Mouse (Mus musculus): ENCODE results near the gene Wdr81. TPM values are rescaled to one million over a fixed set of nuclear protein-coding genes. Genes with fewer than 3 reads are reported as not detected.
"Not testable (repeated sequence)": the region's sequence is repeated elsewhere in the genome, so short reads cannot be mapped to it uniquely, and the experiment has no call there.

The Wdr81 gene
- polyA plus RNA-seq, 1 experiment from 2014 or later, result 6.5 TPM

DNA sequence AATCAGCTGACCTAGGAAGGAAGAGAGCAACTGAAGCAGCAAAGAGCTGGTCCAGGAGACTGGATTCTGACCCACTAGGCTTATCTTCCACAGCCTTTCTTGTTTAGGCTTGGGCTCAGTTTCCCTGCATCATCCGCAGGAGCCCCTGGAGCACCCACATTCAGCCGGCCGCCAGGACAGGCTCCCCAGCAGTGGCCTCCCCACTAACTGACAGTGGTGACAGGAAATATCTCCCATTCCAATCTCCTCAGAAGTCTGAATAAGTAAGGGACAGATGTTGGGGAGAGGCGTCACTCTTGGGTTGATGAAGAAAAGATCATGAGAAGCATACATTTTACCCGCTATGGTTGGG lies 5.2 kb upstream of the Wdr81 start:
- no peak overlapping the region for H3K4me3 ChIP-seq
- 33% methylated on average over 5 of the region's 5 CpGs for WGBS
- H3K9me3 ChIP-seq, result no peaks in the 10 kb centered on the region
- peaks cover 45% of the 10 kb centered on the region for H3K4me1 ChIP-seq
- ATAC-seq (ENCODE audit: insufficient number of reproducible peaks, low FRiP score, low TSS enrichment, low read depth), result no peak
- no peaks in the 10 kb centered on the region for H3K27me3 ChIP-seq
- H3K36me3 ChIP-seq, result peaks cover 3% of the 10 kb centered on the region
- peak overlapping the region; percentile 70; the same call in 1 of the 2 replicates for H3K4me2 ChIP-seq
- peak overlapping the region; percentile 97 for H3K27ac ChIP-seq
- no peak overlapping the region for H3K9ac ChIP-seq

DNA sequence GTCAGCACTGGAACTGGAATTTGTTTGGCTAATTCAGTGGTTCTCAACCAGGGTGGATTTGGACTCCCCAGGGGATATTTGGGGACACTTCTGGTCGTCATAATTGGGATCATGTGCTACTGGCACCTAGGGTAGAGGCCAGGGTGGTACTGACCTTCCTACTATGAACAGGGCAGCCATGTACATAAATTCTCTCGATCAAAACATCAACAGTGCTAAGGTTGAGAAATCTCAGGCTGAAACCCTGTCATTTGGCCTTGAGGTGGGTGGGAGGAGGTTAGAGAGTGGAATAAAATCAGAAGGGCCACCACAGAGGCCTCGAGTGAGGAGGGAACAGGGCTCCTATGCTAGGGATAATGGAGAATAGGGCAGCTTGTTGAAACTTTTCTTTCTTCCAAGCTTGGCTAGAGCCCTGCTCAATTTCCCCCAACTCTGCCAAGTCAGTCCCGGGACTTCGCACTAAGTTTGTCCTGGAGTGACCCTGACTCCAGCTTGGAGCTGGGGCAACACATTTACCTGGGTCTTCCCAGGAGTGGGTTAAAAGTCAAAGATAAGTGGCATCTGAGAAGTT lies 4.7 kb upstream of the Wdr81 start:
- Histone ChIP-seq H3K4me2 (0 out of 2 replicates have a peak overlapping the region, but pooled peaks have one; percentile 70), H3K9me3 (no peaks in the 10 kb centered on the region), H3K4me3 (no peak overlapping the region), H3K27ac (peak overlapping the region; percentile 97), H3K4me1 (peaks cover 48% of the 10 kb centered on the region), H3K27me3 (no peaks in the 10 kb centered on the region), H3K36me3 (no peaks in the 10 kb centered on the region), H3K9ac (no peak overlapping the region)
- no peak for ATAC-seq (ENCODE audit: insufficient number of reproducible peaks, low FRiP score, low TSS enrichment, low read depth)
- WGBS, result 66% methylated on average over 5 of the region's 5 CpGs

GRCm38 (mm10) chr11:75458628-75459041 lies 4.1 kb upstream of the Wdr81 start:
- WGBS, result 73% methylated on average over 8 of the region's 8 CpGs
- no peak overlapping the region for H3K27ac ChIP-seq
- H3K9ac ChIP-seq, result no peak overlapping the region
- H3K9me3 ChIP-seq, result no peaks in the 10 kb centered on the region
- no peaks in the 10 kb centered on the region for H3K27me3 ChIP-seq
- H3K4me3 ChIP-seq, result no peak overlapping the region
- no peak for ATAC-seq (ENCODE audit: insufficient number of reproducible peaks, low FRiP score, low TSS enrichment, low read depth)
- H3K4me2 ChIP-seq, result no peak overlapping the region
- no peaks in the 10 kb centered on the region for H3K36me3 ChIP-seq
- H3K4me1 ChIP-seq, result peaks cover 51% of the 10 kb centered on the region

DNA sequence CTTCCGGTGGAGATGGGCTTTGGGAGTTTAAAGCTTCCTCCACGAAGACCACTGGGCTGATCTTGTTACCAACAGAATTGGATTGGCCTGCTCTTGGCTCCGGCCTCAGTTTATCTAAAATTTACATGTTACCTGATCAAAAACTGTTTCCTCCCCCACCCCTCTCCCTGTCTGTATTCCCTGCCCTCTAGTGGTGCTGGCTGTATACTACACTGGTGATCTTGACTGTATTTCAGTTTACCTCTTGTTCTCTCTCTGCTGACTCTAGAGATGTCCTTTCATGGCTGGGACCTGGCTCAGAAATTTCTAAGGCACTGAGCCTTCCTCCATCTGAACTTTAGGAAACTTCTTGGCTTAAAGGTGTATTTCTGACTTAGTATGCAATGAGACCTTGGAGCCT lies 3.7 kb upstream of the Wdr81 start:
- Histone ChIP-seq H3K9me3 (no peaks in the 10 kb centered on the region), H3K4me3 (no peak overlapping the region), H3K27ac (no peak overlapping the region), H3K4me2 (no peak overlapping the region), H3K27me3 (no peaks in the 10 kb centered on the region), H3K36me3 (no peaks in the 10 kb centered on the region), H3K9ac (no peak overlapping the region), H3K4me1 (peaks cover 51% of the 10 kb centered on the region)
- ATAC-seq (ENCODE audit: insufficient number of reproducible peaks, low FRiP score, low TSS enrichment, low read depth), result no peak
- 12% methylated on average over 3 of the region's 3 CpGs for WGBS

GRCm38 (mm10) chr11:75456440-75456871 lies 1.9 kb upstream of the Wdr81 start:
- Histone ChIP-seq H3K4me1 (peaks cover 39% of the 10 kb centered on the region), H3K9ac (no peak overlapping the region), H3K4me3 (no peak overlapping the region), H3K27ac (no peak overlapping the region), H3K9me3 (no peaks in the 10 kb centered on the region), H3K4me2 (no peak overlapping the region), H3K27me3 (no peaks in the 10 kb centered on the region), H3K36me3 (peaks cover 10% of the 10 kb centered on the region)
- ATAC-seq (ENCODE audit: insufficient number of reproducible peaks, low FRiP score, low TSS enrichment, low read depth), result no peak
- 86% methylated on average over 7 of the region's 7 CpGs for WGBS

DNA sequence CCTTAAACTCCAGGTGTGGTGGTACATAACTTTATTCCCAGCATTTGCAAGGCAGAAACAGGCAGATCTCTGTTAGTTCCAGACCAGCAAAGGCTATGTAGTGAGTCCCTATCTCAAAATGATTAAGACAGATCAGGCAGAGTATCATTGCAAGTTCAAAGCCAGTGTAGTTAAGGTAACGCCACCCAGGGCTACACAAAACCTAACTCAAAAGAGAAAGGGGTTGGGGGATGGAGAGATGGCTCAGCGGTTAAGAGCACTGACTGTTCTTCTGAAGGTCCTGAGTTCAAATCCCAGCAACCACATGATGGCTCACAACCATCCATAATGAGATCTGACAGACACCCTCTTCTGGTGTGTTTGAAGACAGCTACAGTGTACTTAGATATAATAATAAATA lies 1.5 kb upstream of the Wdr81 start:
- ATAC-seq (ENCODE audit: insufficient number of reproducible peaks, low FRiP score, low TSS enrichment, low read depth); H3K9ac ChIP-seq: not testable (repeated sequence)

DNA sequence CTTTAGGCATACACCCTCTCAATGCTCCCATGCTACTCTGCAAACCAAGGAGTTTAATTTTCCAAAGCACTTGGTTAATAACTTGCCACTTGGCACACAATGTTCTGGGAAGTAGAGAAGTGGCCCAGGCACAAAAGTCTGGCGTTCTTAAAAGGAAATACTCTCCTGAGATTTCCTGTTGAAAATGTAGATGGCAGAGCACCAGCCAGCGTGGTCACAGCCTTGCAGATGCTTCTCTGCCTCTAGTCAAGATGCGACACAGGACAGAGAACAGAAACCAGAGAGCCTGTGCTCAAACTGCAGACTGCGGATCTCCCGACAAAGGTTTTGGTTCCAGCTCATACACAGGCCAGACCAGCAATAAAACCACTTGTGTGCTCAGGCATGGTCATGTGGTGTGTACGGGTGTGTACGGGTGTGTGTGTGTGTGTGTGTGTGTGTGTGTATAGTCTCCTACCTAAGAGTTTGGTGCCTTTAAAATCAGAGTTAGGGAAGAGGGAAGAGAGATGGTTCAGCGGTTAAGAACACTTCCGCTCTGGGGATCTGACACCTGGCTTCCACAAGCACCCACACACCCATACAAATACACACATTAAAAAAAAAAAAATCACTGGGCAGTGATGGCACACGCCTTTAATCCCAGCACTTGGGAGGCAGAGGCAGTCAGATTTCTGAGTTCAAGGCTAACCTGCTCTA lies 672 bp upstream of the Wdr81 start:
- H3K4me1 ChIP-seq, result peaks cover 47% of the 10 kb centered on the region
- H3K4me3 ChIP-seq, result peak overlapping the region; percentile 72
- H3K9me3 ChIP-seq, result no peaks in the 10 kb centered on the region
- H3K27me3 ChIP-seq, result no peaks in the 10 kb centered on the region
- peak overlapping the region; percentile 56; the same call in 1 of the 2 replicates for H3K9ac ChIP-seq
- peak overlapping the region; percentile 83 for H3K27ac ChIP-seq
- 66% methylated on average over 10 of the region's 10 CpGs for WGBS
- peak overlapping the region; percentile 100 for H3K4me2 ChIP-seq
- peaks cover 13% of the 10 kb centered on the region for H3K36me3 ChIP-seq
- no peak; the same call in 1 of the 2 replicates for ATAC-seq (ENCODE audit: insufficient number of reproducible peaks, low FRiP score, low TSS enrichment, low read depth)

More for the DNA sequence above, 1.5 kb upstream of the Wdr81 start:
- not testable (repeated sequence) for H3K27me3 ChIP-seq, H3K4me2 ChIP-seq, H3K27ac ChIP-seq, H3K9me3 ChIP-seq, H3K4me3 ChIP-seq
- WGBS, result 91% methylated on average over 2 of the region's 2 CpGs
- Histone ChIP-seq H3K36me3 (peaks cover 13% of the 10 kb centered on the region), H3K4me1 (peaks cover 42% of the 10 kb centered on the region)

DNA sequence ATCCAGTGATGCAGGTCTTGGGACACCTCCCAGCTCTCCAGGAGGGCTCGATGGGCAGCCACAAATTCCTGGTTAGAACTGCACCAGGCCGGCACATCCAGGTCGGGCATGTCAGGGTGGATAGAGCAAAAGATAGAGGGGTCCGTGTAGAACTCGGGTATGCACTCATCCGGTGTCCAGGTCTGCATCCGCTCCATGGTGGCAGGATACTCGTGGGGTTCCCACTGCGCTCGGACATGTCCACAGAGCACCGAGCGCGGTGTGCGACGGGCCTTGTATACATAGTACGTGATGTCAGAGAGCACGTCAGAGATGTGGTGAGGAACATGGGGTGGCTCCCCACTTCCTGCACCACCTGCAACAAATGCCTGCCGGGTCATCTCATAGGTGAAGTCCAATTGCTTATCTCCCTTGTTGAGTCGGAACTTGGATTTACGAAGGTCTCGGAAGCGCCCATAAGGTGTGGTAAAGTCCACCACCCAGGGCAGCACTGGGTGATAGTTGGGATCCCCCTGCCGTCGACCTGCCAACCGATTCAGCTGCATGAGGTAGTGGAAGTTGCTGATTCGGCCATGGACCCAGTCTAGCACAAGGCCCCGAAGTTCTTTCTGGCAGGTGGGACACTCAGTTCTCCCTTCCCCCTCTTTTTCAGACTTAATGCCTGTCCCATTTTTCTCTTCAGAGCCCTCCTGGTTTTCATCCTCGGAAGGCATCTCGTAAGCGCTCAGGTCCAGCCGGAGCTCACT lies 1.5 kb downstream of the Wdr81 start:
- Histone ChIP-seq H3K27ac (no peak overlapping the region), H3K9me3 (no peaks in the 10 kb centered on the region), H3K36me3 (peaks cover 31% of the 10 kb centered on the region), H3K9ac (peak overlapping the region; percentile 56; the same call in 1 of the 2 replicates), H3K4me3 (peak overlapping the region; percentile 72), H3K27me3 (no peaks in the 10 kb centered on the region), H3K4me2 (peak overlapping the region; percentile 100), H3K4me1 (peaks cover 35% of the 10 kb centered on the region)
- no peak for ATAC-seq (ENCODE audit: insufficient number of reproducible peaks, low FRiP score, low TSS enrichment, low read depth)
- WGBS, result 92% methylated on average over 31 of the region's 31 CpGs

GRCm38 (mm10) chr11:75452081-75452480 lies 2.4 kb downstream of the Wdr81 start:
- 91% methylated on average over 8 of the region's 8 CpGs for WGBS
- H3K27me3 ChIP-seq, result no peaks in the 10 kb centered on the region
- H3K27ac ChIP-seq, result no peak overlapping the region
- no peak for ATAC-seq (ENCODE audit: insufficient number of reproducible peaks, low FRiP score, low TSS enrichment, low read depth)
- H3K36me3 ChIP-seq, result peaks cover 40% of the 10 kb centered on the region
- H3K4me2 ChIP-seq, result no peak overlapping the region
- no peak overlapping the region for H3K9ac ChIP-seq
- no peak overlapping the region for H3K4me3 ChIP-seq
- no peaks in the 10 kb centered on the region for H3K9me3 ChIP-seq
- peaks cover 35% of the 10 kb centered on the region for H3K4me1 ChIP-seq

DNA sequence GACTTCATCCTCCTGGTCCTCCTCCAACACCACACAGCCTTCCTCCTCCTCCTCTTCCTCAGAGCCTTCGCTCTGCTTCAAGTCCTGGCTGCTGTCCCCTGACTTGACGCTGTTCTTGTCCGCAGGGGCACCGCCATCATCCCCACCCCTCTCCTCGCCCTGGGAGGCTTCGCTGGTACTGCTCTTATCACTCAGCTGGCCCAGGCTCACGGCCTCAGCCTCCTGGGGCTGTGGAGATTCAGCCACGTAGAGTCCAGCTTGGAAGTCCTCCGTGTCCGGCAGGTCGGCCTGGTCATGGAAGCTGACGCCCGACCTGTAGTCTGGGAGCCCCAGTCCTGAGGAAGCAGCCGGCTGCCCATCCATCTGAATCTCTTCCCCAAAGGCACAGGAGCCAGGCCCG lies 3.6 kb downstream of the Wdr81 start:
- 90% methylated on average over 15 of the region's 15 CpGs for WGBS
- Histone ChIP-seq H3K36me3 (peaks cover 49% of the 10 kb centered on the region), H3K4me2 (no peak overlapping the region), H3K9ac (no peak overlapping the region), H3K4me1 (peaks cover 35% of the 10 kb centered on the region), H3K27me3 (no peaks in the 10 kb centered on the region), H3K9me3 (no peaks in the 10 kb centered on the region), H3K4me3 (no peak overlapping the region), H3K27ac (no peak overlapping the region)
- ATAC-seq (ENCODE audit: insufficient number of reproducible peaks, low FRiP score, low TSS enrichment, low read depth), result no peak

DNA sequence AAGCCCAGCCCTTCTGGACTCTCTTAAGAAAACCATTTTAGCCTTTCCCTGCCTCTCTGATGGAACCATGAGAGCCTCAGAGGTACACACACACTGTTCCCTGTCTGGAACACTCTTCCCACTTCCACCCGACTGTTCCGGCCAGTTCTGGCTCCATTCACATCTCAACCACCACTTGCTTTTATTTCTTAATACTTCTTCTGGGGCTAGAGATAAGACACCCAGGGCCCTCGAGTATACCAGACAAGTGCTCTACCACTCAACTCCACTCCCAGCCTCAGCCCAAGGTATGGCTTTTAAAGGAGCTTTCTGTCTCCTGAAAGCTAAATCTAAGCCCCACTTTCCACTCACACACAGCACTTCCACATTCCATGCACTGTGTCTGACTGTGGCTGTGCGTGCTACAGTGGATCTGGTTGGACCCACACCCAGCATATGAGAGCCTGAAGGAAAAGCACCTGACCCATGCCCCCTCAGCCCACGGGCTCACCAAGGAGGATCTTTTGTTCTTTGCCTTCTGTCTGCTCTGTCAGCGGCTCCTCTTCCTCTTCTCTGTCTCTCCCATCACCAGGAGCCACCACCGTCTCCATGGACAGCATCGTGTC lies 4.1 kb downstream of the Wdr81 start:
- Histone ChIP-seq H3K4me3 (no peak overlapping the region), H3K9ac (no peak overlapping the region), H3K4me2 (no peak overlapping the region), H3K4me1 (peaks cover 35% of the 10 kb centered on the region), H3K36me3 (peaks cover 55% of the 10 kb centered on the region), H3K27me3 (no peaks in the 10 kb centered on the region), H3K27ac (no peak overlapping the region), H3K9me3 (no peaks in the 10 kb centered on the region)
- no peak for ATAC-seq (ENCODE audit: insufficient number of reproducible peaks, low FRiP score, low TSS enrichment, low read depth)
- 79% methylated on average over 8 of the region's 8 CpGs for WGBS

GRCm38 (mm10) chr11:75449695-75450094 lies 4.8 kb downstream of the Wdr81 start:
- Histone ChIP-seq H3K4me1 (peaks cover 27% of the 10 kb centered on the region), H3K4me2 (no peak overlapping the region), H3K27ac (no peak overlapping the region), H3K9me3 (no peaks in the 10 kb centered on the region), H3K4me3 (no peak overlapping the region), H3K27me3 (no peaks in the 10 kb centered on the region), H3K36me3 (peaks cover 60% of the 10 kb centered on the region), H3K9ac (no peak overlapping the region)
- 69% methylated on average over 7 of the region's 7 CpGs for WGBS
- ATAC-seq (ENCODE audit: insufficient number of reproducible peaks, low FRiP score, low TSS enrichment, low read depth), result no peak

Measured in limb, embryonic 15.5 days (tissue).